Mouse (Mus musculus): Measurements from ENCODE around the gene Gbp7. TPM values are rescaled to one million over a fixed set of nuclear protein-coding genes. Genes with fewer than 3 reads are reported as not detected.

Gene Gbp7
- 21.5 TPM for polyA plus RNA-seq (2014; fragmentation: Illumina TruSeq; extraction: RNeasy Lipid Tissue Mini Kit (QIAGEN cat#74804); ENCODE audit: low read depth, low replicate concordance)

DNA sequence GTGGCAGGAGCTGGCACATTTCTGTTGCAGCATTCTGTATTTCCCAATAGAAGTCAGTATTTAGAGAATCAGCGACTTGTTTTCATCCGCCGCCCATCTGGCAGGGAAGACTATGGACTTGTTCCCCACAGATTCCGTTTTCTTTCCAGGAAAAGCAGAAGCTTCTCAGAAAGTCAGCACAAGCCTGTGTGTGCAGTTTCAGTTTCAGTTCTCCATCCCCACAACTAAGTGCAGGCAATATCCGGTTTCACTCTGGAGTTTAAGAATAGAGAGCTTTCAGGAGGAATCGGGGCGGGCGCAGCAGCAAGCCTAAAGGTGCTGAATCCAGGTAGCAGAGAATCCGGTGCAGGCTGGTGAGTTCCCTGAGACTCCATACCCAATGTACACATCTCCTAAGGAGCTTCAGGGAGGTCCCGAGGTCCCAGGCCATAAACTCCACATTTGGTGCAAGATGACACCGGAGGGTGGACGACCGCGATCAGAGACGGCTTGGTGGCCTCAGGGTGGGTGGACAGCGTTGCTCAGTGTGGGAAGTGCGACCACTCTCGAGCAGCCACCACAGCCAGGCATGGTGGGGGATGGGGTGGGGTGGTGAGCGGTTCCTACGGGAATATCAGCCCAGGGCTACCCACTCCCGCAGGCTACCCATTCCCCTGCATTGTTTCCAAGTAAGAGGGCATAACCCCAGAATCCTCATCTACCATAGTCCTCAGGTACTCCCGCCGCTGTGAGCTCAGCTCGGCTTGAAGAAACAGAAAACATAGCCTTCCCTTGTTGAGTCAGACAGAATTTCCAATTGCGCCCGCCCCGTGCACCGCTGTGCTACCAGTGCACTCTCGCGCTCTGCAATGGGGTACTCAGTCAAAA, at the start of gene Gbp7:
Gene Gbp7 (plus strand): TSS at position 256 of the 867 bp plus-strand sequence.

DNA sequence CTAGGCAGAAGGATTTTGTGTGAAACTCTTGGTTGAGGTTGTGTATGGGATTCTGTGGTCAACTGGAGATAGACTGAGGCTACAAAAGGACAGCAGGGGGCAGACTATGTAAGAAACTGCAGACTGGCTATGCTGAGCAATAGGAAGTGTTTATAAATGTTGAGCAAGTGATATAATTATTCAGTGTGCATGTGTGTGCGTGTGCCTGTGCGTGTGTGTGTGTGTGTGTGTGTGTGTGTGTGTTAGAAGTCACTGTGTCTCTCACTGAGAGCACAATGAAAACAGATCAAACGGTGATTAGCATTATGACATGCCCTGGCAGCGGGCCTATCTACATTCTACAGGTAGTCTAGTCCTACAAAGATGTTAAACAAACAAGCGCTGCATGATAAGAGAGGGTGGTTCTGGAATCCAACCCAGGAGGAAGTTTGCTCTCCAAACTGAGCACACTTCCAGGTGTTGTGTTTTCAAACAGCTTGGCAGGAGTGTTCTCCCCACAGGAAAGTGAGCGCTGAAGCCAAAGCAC, 36.5 kb upstream of the Gbp7 start, which contains the start of gene Gbp5:
Gene Gbp5 (plus strand): TSS at position 443 of the 526 bp plus-strand sequence.

DNA sequence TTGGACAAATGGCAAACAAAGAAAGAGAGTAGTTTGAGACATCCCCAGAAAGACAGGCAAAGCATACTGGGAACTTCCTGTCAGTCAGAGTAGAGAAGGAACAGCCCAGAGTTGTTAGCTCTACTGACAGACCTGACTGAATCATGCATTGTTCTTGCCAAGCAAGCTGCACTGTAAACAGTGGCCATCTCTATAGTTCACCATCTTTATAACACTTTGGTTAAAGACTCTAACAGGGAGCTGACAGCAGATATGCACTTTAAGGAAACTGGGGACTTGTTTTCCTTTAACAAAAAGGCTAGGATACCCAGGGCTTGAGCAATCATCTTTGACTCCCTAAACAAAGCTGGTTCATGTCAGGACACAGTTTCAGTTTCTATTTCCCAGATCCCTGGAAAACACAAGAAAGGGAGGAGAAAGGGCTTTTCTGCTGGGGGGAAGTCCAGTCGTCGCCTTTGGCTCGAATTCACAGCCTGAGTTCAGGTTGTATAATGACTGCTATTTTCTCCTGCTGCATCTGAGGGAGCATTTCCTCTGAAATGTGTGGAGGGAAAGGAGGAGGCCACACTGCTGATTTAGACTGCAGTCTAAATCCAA, 29.6 kb downstream of the Gbp7 start, which contains the start of gene Gbp3:
Gene Gbp3 (plus strand): TSS at position 395 of the 597 bp plus-strand sequence.

DNA sequence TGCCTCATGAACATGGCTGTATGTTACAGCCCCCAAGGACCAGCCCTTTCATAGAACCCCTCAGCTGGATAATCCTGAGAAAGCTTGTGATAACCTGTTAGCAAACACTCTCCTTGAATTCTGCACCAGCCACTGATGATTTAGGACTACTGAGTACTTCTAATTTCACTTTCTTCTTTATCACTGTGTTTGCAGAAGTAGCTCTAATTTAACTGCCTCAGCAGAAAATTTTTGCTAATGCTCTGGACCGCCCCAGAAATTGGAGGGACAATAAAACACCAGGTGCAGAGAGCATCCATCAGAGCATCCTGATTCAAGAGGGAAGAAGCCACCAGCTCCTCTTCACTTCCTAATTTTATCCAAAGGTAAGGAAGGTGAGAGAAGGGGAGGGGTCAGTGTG, 64.4 kb downstream of the Gbp7 start, which contains the start of gene Gbp2b:
Gene Gbp2b (plus strand): TSS at position 301 of the 400 bp plus-strand sequence.

Other genes with a start within 250 kb of the Gbp7 start
- 79.1 TPM for gene Pdlim5, start 134.6 kb upstream of the Gbp7 start, polyA plus RNA-seq (2014; fragmentation: Illumina TruSeq; extraction: RNeasy Lipid Tissue Mini Kit (QIAGEN cat#74804); ENCODE audit: low read depth, low replicate concordance)
- 3.9 TPM for gene Gbp5, start 36.4 kb upstream of the Gbp7 start, polyA plus RNA-seq (2014; fragmentation: Illumina TruSeq; extraction: RNeasy Lipid Tissue Mini Kit (QIAGEN cat#74804); ENCODE audit: low read depth, low replicate concordance)
- gene Gbp3, start 29.7 kb downstream of the Gbp7 start, polyA plus RNA-seq (2014; fragmentation: Illumina TruSeq; extraction: RNeasy Lipid Tissue Mini Kit (QIAGEN cat#74804); ENCODE audit: low read depth, low replicate concordance): 68.2 TPM
- gene Gbp2b, start 64.5 kb downstream of the Gbp7 start, polyA plus RNA-seq (2014; fragmentation: Illumina TruSeq; extraction: RNeasy Lipid Tissue Mini Kit (QIAGEN cat#74804); ENCODE audit: low read depth, low replicate concordance): 0.44 TPM
- gene Gbp2, start 90.3 kb downstream of the Gbp7 start, polyA plus RNA-seq (2014; fragmentation: Illumina TruSeq; extraction: RNeasy Lipid Tissue Mini Kit (QIAGEN cat#74804); ENCODE audit: low read depth, low replicate concordance): 16.6 TPM
- gene Kyat3, start 170.7 kb downstream of the Gbp7 start, polyA plus RNA-seq (2014; fragmentation: Illumina TruSeq; extraction: RNeasy Lipid Tissue Mini Kit (QIAGEN cat#74804); ENCODE audit: low read depth, low replicate concordance): 416 TPM
- gene Gtf2b, start 234.7 kb downstream of the Gbp7 start, polyA plus RNA-seq (2014; fragmentation: Illumina TruSeq; extraction: RNeasy Lipid Tissue Mini Kit (QIAGEN cat#74804); ENCODE audit: low read depth, low replicate concordance): 69.8 TPM

Data from kidney, adult 10 weeks (tissue).